Mouse (Mus musculus) adrenal gland, postnatal 14 days (tissue): Measurements from ENCODE around the gene Sost. TPM values are rescaled to one million over a fixed set of nuclear protein-coding genes. Genes with fewer than 3 reads are reported as not detected.
A peak's percentile ranks its signal among the peaks of the same experiment; 100 is the strongest.

Experiments
- DNase-seq: peaks from one replicate; pipeline ENCODE4 v3.0.0; 2021; ENCODE audit warnings: mixed read lengths
- total RNA-seq: library from RNA; stranded (reverse); gene quantifications from 2 replicates; pipeline ENCODE4 v1.2.3, GENCODE M21; 2021

Gene Sost
- total RNA-seq, 1 experiment from 2014 or later = not detected

GRCm38 (mm10) chr11:101946525-101946924 is 20.3 kb downstream of the Sost start:
- DNase-seq = no peak

GRCm38 (mm10) chr11:101943055-101943454 is 23.8 kb downstream of the Sost start:
- DNase-seq = no peak

DNA sequence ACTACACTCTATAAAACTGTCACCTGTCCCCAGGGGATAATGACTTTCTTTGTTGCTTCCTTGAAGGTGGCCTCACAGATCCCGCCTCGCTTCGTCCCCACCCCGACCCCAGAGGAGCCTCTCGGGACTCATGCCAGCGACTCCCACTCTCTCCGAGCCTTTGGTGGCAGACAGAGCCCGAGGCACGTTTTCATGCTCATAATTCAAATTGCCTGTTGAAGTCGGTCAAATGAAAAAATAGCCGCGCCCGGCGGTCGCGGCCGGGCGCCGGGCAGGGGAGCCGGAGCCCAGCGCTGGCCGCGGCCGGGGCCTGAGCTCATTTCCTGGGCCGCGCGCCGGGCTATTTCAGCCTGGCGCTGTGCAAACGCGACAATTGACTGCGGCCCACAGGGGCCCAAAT is 29.7 kb downstream of the Sost start:
- peak; percentile 58 for DNase-seq

DNA sequence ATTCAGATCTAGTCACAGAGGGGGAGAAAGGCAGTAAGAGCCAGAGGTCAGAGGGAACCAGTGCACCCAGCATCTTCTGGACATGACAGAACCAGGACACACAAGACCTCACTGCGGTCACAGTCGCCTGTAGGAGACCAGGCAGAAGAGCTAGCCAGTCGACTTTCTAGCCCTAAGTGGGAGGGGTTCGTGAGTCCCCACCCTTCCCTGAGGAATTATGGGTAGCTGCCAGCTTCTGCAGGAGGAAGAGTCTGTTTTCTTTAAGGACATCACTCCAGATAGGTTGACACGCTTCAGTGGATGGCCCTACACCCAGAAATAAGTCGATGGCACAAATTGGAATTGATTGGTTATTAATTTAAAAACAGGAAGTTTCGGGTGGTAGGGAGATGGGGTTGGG is 30.4 kb downstream of the Sost start:
- no peak for DNase-seq

DNA sequence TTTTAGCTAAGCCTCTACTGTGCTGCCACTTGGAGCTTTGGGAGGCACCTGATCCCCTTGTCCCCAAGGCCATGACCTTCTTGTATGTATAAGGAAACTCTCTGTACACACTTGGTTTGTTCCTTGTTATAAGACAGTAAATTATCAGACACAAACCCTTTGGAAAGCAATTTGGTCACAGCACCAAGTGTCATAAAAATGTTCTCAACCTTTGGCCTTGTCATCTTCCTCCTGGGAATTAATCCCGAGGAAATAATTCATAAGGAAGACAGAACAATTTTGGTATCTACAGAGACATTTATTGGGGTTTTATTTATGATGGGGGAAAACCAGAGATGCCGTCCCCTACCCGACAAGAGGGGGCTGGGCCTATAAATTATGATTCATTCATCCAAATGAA is 31.1 kb downstream of the Sost start:
- no peak for DNase-seq

DNA sequence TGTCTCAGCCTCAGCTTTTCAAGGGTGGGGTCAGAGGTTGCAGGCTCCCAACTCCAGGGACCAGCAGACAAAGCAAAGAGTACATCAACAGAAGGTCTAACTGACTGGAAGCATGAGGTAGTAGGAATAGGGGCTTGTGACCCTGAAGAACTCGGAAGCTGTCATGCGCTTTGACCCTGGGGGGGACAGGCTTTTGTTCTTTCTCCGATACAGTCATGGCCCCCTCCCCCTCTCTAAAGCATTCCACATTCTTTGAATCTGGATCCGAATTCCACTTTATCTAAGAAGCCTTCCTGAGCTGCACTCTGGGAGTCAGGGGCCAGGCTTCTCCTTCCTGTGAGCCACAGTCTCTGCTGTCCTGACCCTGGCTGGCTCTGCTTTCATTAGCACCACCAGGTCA is 34.8 kb downstream of the Sost start:
- DNase-seq = no peak

DNA sequence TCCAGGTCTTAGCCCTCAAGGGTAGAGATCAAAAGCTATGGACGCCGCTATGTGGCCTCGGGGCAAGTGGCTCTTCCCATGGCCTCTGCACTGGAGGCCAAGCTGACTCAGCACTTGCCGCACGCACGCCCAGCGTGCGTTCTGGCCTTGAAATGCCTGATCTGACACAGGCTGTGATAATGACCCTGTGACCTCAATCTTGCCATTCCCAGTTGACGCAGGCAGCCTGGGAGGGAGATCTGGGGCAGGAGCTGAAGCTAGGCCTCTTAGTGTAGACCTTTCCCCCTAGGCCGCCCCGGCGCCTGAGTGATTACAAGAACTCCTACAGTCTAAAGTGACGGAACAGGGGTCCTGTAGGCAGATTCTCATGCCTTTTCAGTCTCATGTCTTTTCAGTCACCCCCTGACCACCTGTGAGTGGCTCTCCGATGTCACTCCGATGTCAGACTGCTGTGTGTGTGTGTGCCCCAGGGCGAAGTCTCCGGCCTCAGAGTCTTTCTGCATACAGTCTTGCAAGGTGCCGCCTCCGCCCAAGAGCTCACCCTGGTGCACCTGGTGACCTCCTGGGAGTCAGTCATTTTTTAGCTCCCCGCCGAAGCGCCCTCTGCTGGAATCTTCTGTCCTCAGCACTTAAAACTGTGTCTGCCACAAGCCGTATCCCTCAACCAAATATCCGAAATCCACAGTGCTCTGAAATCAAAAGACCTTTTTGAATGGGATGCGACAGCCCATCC is 38.6 kb downstream of the Sost start:
- peak; percentile 91 for DNase-seq

GRCm38 (mm10) chr11:101926951-101927589 is 39.7 kb downstream of the Sost start:
- peak; percentile 63 for DNase-seq

- no peak for DNase-seq
Measured at GRCm38 (mm10) chr11:101925636-101926035, 41.2 kb downstream of the Sost start.

DNA sequence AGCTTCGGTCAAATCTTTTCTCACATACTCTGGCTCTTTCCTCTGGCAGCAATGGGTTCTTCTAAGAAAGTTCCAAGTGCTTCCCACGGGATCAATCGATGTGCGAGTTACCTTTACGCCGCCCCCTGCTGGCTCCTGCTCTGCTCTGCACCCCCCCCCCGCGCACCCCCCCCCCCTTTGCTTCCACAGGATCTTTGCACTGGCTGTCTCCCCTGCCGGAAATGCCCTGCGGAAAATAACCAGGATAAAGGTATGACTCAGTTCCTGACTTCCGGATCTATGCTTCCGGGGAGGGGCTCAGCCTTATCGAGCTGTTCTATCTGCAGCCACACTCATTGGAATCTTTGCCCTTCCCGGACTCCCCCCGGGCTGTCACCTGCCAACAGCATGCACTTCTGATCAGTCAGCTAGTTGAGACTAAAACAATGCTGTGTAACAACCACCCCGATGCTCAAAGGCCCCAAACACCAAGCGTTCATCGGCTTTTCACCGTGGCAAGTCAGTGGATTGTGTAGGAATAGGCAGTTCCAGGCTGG is 42.3 kb downstream of the Sost start:
- DNase-seq = no peak

- no peak for DNase-seq
Measured at GRCm38 (mm10) chr11:101923988-101924387, 42.8 kb downstream of the Sost start.

DNA sequence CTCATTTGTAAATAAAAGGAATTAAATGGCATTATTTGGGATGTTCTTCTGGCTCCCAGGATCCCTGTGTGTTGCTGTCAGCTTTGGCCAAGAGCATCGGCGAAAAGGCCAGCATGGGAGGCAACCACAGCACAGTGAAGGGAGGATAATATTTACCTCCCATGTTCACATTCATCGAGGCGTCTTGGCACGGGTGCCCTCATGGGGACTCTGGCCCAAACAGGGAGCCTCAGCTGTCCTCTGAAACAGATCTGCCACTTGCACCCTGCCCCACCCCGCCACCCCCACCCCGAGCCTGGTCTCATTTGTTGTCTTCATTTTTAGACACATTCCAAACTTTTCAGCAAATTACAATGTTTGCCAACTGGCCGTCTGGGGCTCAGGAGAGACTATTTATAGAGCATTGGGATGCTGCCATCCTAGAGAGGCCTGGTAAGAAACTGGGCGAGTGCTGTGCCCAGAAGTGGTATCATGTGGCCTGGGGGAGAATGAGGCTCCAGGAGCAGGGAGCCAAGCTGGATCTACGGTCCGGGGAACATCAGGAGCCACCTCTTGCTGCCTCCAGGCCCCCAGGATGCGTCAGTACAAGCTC is 45.4 kb downstream of the Sost start:
- peak; percentile 49 for DNase-seq

- peak; percentile 87 for DNase-seq
Measured at GRCm38 (mm10) chr11:101919660-101920059, 47.2 kb downstream of the Sost start.

DNA sequence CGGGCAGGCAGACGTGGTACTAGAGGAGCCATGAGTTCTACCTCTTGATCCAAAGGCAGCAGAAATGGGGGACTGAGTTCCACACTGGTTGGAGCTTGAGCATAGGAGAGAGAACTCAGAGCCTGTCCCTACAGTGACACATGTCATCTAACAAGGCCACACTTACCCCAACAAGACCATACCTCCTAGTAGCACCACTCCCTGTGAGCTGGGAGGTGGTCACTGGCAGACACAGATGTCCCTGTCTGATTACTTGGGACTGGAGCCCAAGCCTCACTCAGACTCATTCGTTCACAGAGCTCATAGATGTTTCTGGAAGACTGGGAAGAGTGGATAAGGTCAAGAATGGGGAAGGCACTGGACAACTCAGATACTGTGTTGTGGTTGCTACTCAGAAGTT is 48.2 kb downstream of the Sost start:
- DNase-seq = no peak

DNA sequence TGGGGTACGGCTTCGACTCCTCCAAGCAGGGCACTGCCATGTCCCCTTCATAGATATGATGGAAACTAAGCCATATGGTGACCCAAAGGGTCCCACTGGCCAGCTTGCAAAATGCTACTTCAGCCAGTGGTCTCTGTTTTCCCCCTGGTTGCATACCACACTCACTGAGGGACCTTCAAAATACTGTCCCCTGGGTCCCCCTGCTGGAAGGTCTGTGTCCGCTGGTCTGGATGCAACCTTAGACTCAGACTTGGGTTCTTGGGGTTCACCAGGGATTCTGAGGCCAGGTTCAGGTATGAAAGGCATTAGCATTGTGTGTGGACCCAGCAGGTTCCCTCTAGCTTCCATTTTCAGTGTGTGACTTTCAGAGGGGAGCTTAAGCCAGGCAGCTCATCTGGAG is 50.0 kb downstream of the Sost start:
- no peak for DNase-seq

DNA sequence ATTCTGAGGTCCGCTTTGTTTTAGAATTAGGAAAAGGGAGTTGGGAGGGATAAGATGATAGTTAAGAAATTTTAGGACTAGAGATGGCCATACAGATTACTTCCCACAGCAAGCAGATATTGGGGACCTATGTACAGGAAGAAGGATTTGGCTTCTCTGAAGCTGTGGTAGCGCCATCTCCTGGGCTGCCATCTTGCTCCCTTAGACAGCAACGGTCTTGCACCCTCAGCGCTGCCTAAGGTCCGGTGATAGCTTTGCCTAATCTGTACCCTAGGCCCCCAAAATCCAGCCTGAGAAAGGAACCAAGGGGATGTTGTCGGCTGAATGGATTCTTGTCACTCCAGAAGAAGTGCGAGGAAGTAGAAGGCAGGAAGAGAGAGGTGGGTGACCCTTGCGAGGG is 53.2 kb downstream of the Sost start:
- no peak for DNase-seq

Other genes starting within 250 kb of the Sost start
- gene Dhx8, start 234.1 kb downstream of the Sost start, total RNA-seq = 24.6 and 27.8 TPM in 2 replicates
- 3.0 and 3.6 TPM in 2 replicates for gene Etv4, start 181.6 kb downstream of the Sost start, total RNA-seq
- gene Meox1, start 72.6 kb downstream of the Sost start, total RNA-seq = 8.4 and 9.2 TPM in 2 replicates
- not detected in 2 replicates for gene Cfap97d1, start 17.3 kb upstream of the Sost start, total RNA-seq
- gene Dusp3, start 20.0 kb upstream of the Sost start, total RNA-seq = 100 and 103 TPM in 2 replicates
- 9.0 and 14.8 TPM in 2 replicates for gene Mpp3, start 61.4 kb upstream of the Sost start, total RNA-seq
- 50.5 and 61.4 TPM in 2 replicates for gene Cd300lg, start 74.5 kb upstream of the Sost start, total RNA-seq
- gene Mpp2, start 121.5 kb upstream of the Sost start, total RNA-seq = 8.6 and 10.1 TPM in 2 replicates
- gene Ppy, start 134.3 kb upstream of the Sost start, total RNA-seq = not detected in 2 replicates
- gene Pyy, start 140.8 kb upstream of the Sost start, total RNA-seq = not detected in 2 replicates
- gene Nags, start 178.5 kb upstream of the Sost start, total RNA-seq = 0.60 and 5.8 TPM in 2 replicates
- gene Tmem101, start 189.4 kb upstream of the Sost start, total RNA-seq = 14.4 and 16.5 TPM in 2 replicates
- gene Lsm12, start 218.3 kb upstream of the Sost start, total RNA-seq = 78.7 and 81.0 TPM in 2 replicates
- gene G6pc3, start 222.6 kb upstream of the Sost start, total RNA-seq = 82.8 and 83.7 TPM in 2 replicates